ENCODE assay signal across 15 mouse cellular contexts in genomic region chr4:102104534-102105014, GRCm38 (mm10). TPM values are rescaled to one million over a fixed set of nuclear protein-coding genes. Genes with fewer than 3 reads are reported as not detected.
DNase-seq lines count a peak whose midpoint lies in the region; ATAC-seq and TF ChIP-seq lines count a peak whose summit lies in the region.
"Had no signal": no experiment of that assay in that cellular context is flagged by ENCODE, and none has a peak within 500 bp of the region (broad histone marks: within the 10 kb centered on the region; RNA-seq: fewer than 3 reads in every experiment).

No protein-coding gene starts in this region.

- 88% methylated on average over 2 of the region's 2 CpGs for WGBS in kidney, embryonic 14.5 days
- WGBS in cerebellum, adult 2 months = 6% methylated on average over 2 of the region's 2 CpGs
- 18% methylated on average over 2 of the region's 2 CpGs for WGBS in thymus, adult 2 months

- H3K36me3 ChIP-seq in kidney, embryonic 14.5 days (ENCODE audit: control insufficient read depth, insufficient read depth, low read length) = no peaks in the 10 kb centered on the region
- H3K36me3 ChIP-seq in thymus, adult 2 months (ENCODE audit: control insufficient read depth, insufficient read depth, low read length) = no peaks in the 10 kb centered on the region
- H3K36me3 ChIP-seq: forebrain, embryonic 12.5 days; liver, embryonic 13.5 days; neural tube, embryonic 13.5 days had no signal

- H3K4me2 ChIP-seq in kidney, embryonic 14.5 days (replicated peaks; ENCODE audit: low read depth, low read length) = no peak overlapping the region
- H3K4me2 ChIP-seq: forebrain, embryonic 12.5 days; liver, embryonic 13.5 days; midbrain, embryonic 11.5 days; neural tube, embryonic 13.5 days had no signal

- no peak overlapping the region for H3K9ac ChIP-seq in kidney, embryonic 14.5 days (ENCODE audit: low read depth, low read length)
- H3K9ac ChIP-seq: forebrain, embryonic 12.5 days; liver, embryonic 13.5 days; neural tube, embryonic 13.5 days had no signal

- no peaks in the 10 kb centered on the region for H3K9me3 ChIP-seq in kidney, embryonic 14.5 days (ENCODE audit: control insufficient read depth, low read length)
- H3K9me3 ChIP-seq: forebrain, embryonic 12.5 days; liver, embryonic 13.5 days; neural tube, embryonic 13.5 days had no signal

- peak; percentile 25 for DNase-seq in kidney, adult 11 months
- peak; percentile 39 for DNase-seq in Muller cell, postnatal 12 days (ENCODE audit: inconsistent ontology term)
- peak; percentile 75 to 92 for DNase-seq in cerebellum, adult 2 months
- peak; percentile 55 for DNase-seq in kidney, adult 9 months
- no peak for DNase-seq in right cerebral cortex, postnatal 36 days (ENCODE audit: low spot score in 2 of 2)
- no peak for DNase-seq in thymus, adult 2 months
- no peak for DNase-seq in left cerebral cortex, postnatal 10 days (ENCODE audit: extremely low spot score in 1 of 2, low spot score in 2 of 2)
- DNase-seq: layer of hippocampus, postnatal 36 days; liver, embryonic 13.5 days; right cerebral cortex, adult 18-20 months had no signal

- no peaks in the 10 kb centered on the region for H3K27me3 ChIP-seq in kidney, embryonic 14.5 days (ENCODE audit: control insufficient read depth, insufficient read depth, low read length)
- no peaks in the 10 kb centered on the region for H3K27me3 ChIP-seq in cerebellum, adult 2 months (ENCODE audit: control insufficient read depth, insufficient read depth, low read length)
- no peaks in the 10 kb centered on the region for H3K27me3 ChIP-seq in thymus, adult 2 months (ENCODE audit: control insufficient read depth, insufficient read depth, low read length)
- H3K27me3 ChIP-seq: forebrain, embryonic 12.5 days; liver, embryonic 13.5 days; neural tube, embryonic 13.5 days had no signal

- H3K4me3 ChIP-seq in kidney, embryonic 14.5 days (ENCODE audit: low read length) = no peak overlapping the region
- no peak overlapping the region for H3K4me3 ChIP-seq in cerebellum, adult 2 months (replicated peaks; ENCODE audit: insufficient read depth, low read depth, low read length)
- H3K4me3 ChIP-seq in thymus, adult 2 months (ENCODE audit: control insufficient read depth, insufficient read depth, low read length) = no peak overlapping the region
- H3K4me3 ChIP-seq: forebrain, embryonic 12.5 days; liver, embryonic 13.5 days; neural tube, embryonic 13.5 days had no signal

- no peak for TF ChIP-seq CTCF in cerebellum, adult 2 months (IDR thresholded peaks at IDR 0.05; ENCODE audit: borderline replicate concordance, insufficient read depth, low read depth, low read length)
- TF ChIP-seq CTCF in thymus, adult 2 months (IDR thresholded peaks at IDR 0.05; ENCODE audit: borderline replicate concordance, control insufficient read depth, extremely low read depth, insufficient read depth, low read length, poor library complexity) = no peak

- H3K27ac ChIP-seq in kidney, embryonic 14.5 days (ENCODE audit: low read depth, low read length) = no peak overlapping the region
- peak overlapping the region; percentile 77 for H3K27ac ChIP-seq in cerebellum, adult 2 months (ENCODE audit: insufficient read depth, low read length)
- H3K27ac ChIP-seq in thymus, adult 2 months (ENCODE audit: control insufficient read depth, insufficient read depth, low read length) = no peak overlapping the region
- H3K27ac ChIP-seq: forebrain, embryonic 12.5 days; liver, embryonic 13.5 days; neural tube, embryonic 13.5 days had no signal

- no peaks in the 10 kb centered on the region for H3K4me1 ChIP-seq in kidney, embryonic 14.5 days (ENCODE audit: control insufficient read depth, insufficient read depth, low read length)
- peaks cover 32% of the 10 kb centered on the region; the same call in 1 of the 2 replicates for H3K4me1 ChIP-seq in cerebellum, adult 2 months (ENCODE audit: control insufficient read depth, insufficient read depth, low read length)
- H3K4me1 ChIP-seq in thymus, adult 2 months (replicated peaks; ENCODE audit: control insufficient read depth, insufficient read depth, low read length) = no peaks in the 10 kb centered on the region
- H3K4me1 ChIP-seq: forebrain, embryonic 12.5 days; liver, embryonic 13.5 days; neural tube, embryonic 13.5 days had no signal

- no peak for TF ChIP-seq POLR2A in cerebellum, adult 2 months (IDR thresholded peaks at IDR 0.05; ENCODE audit: borderline replicate concordance, insufficient read depth, low read length)
- TF ChIP-seq POLR2A in thymus, adult 2 months (IDR thresholded peaks at IDR 0.05; ENCODE audit: control insufficient read depth, extremely low read depth, insufficient read depth, low read length, poor library complexity) = no peak

- intact Hi-C loops in left cerebral cortex, postnatal 10 days (cut with DNase I) = no loop called here

- no peak for ATAC-seq in kidney, embryonic 14.5 days (ENCODE audit: low FRiP score, low TSS enrichment)
- ATAC-seq: hindbrain, embryonic 16.5 days had no signal

RNA-seq across cellular contexts. Expression of gene Pde4b, which starts 17.2 kb away (rescaled TPM):
- polyA plus RNA-seq in kidney, embryonic 14.5 days (2014; fragmentation: Nextera tagmentation; extraction: Ambion mirVana) = 7.3 and 10.4 TPM in 2 replicates
- polyA plus RNA-seq in cerebellum, adult 2 months (2012; rRNA removed) = 78.9 and 82.6 TPM in 2 replicates
- 20.5 and 21.1 TPM in 2 replicates for polyA plus RNA-seq in thymus, adult 2 months (2012; rRNA removed)
- 10 to 100 TPM; 85.9 to 89.8 TPM for total RNA-seq in left cerebral cortex, postnatal 10 days (2021)

Comparison
In these comparisons a context has a peak if more than half of its experiments do, and no peak if none do; other contexts are left out.
1. DNase-seq: peak in kidney, adult 11 months (single experiment), Muller cell, postnatal 12 days (single experiment), cerebellum, adult 2 months (2 of 2) and kidney, adult 9 months (single experiment); none in right cerebral cortex, postnatal 36 days (0 of 2), thymus, adult 2 months (single experiment) and left cerebral cortex, postnatal 10 days (0 of 2).